ENCODE assay signal across 8 mouse cellular contexts in genomic region chr10:84576029-84576394, GRCm38 (mm10). TPM values are rescaled to one million over a fixed set of nuclear protein-coding genes. Genes with fewer than 3 reads are reported as not detected.
DNase-seq lines count a peak whose midpoint lies in the region; ATAC-seq and TF ChIP-seq lines count a peak whose summit lies in the region.

No protein-coding gene starts in this region.

- H3K4me2 ChIP-seq in heart, embryonic 15.5 days, result peak overlapping the region; percentile 90
- H3K4me2 ChIP-seq in forebrain, postnatal 0 days (ENCODE audit: low read depth), result peak overlapping the region; percentile 82
- peak overlapping the region; percentile 87 for H3K4me2 ChIP-seq in liver, postnatal 0 days (ENCODE audit: low read depth, low read length)

- H3K4me1 ChIP-seq in heart, embryonic 15.5 days (replicated peaks), result peaks cover 24% of the 10 kb centered on the region
- no peaks in the 10 kb centered on the region for H3K4me1 ChIP-seq in forebrain, postnatal 0 days (ENCODE audit: insufficient read depth)
- peaks cover 24% of the 10 kb centered on the region for H3K4me1 ChIP-seq in liver, postnatal 0 days (ENCODE audit: insufficient read depth)

- H3K27ac ChIP-seq in heart, embryonic 15.5 days, result peak overlapping the region; percentile 93; the same call in 1 of the 2 replicates
- no peak overlapping the region for H3K27ac ChIP-seq in forebrain, postnatal 0 days (ENCODE audit: low read depth, low read length)
- peak overlapping the region; percentile 96 for H3K27ac ChIP-seq in liver, postnatal 0 days (ENCODE audit: low read depth)

- H3K9me3 ChIP-seq in heart, embryonic 15.5 days (replicated peaks), result no peaks in the 10 kb centered on the region
- H3K9me3 ChIP-seq in forebrain, postnatal 0 days (ENCODE audit: low read length), result no peaks in the 10 kb centered on the region
- H3K9me3 ChIP-seq in liver, postnatal 0 days (ENCODE audit: low read length), result no peaks in the 10 kb centered on the region

- TF ChIP-seq CTCF in forebrain, postnatal 0 days (IDR thresholded peaks at IDR 0.05; ENCODE audit: low read depth), result no peak
- no peak for TF ChIP-seq CTCF in liver, postnatal 0 days (IDR thresholded peaks at IDR 0.05; ENCODE audit: low read depth)

- no peak for DNase-seq in heart, adult 8-10 months (ENCODE audit: low spot score)
- DNase-seq in MEL-GATA-1-ER (ENCODE audit: extremely low read depth, low read depth) (peak; percentile 98), MN1 (ENCODE audit: low spot score) (no peak)
- DNase-seq in forebrain, postnatal 0 days, result peak; percentile 90
- DNase-seq in liver, postnatal 0 days, result no peak
- DNase-seq in layer of hippocampus, adult 11-12 months (ENCODE audit: low spot score), result no peak
- no peak for DNase-seq in left cerebral cortex, adult 8-10 months (ENCODE audit: low spot score in 2 of 2)

- peak overlapping the region; percentile 45 for H3K9ac ChIP-seq in heart, embryonic 15.5 days
- peak overlapping the region; percentile 14; the same call in 1 of the 2 replicates for H3K9ac ChIP-seq in forebrain, postnatal 0 days
- H3K9ac ChIP-seq in liver, postnatal 0 days (replicated peaks), result peak overlapping the region; percentile 95

- H3K27me3 ChIP-seq in heart, embryonic 15.5 days, result no peaks in the 10 kb centered on the region
- no peaks in the 10 kb centered on the region for H3K27me3 ChIP-seq in forebrain, postnatal 0 days (ENCODE audit: insufficient read depth, low read length)
- H3K27me3 ChIP-seq in liver, postnatal 0 days (ENCODE audit: insufficient read depth, low read length), result no peaks in the 10 kb centered on the region

- peak; percentile 98 for TF ChIP-seq EP300 in liver, postnatal 0 days (IDR thresholded peaks at IDR 0.05; ENCODE audit: low read depth)

- WGBS in heart, embryonic 15.5 days, result under 1% methylated on average over 14 of the region's 14 CpGs
- WGBS in forebrain, postnatal 0 days, result under 1% methylated on average over 14 of the region's 14 CpGs
- under 1% methylated on average over 14 of the region's 14 CpGs for WGBS in liver, postnatal 0 days (ENCODE audit: insufficient replicate concordance)

- H3K36me3 ChIP-seq in heart, embryonic 15.5 days, result no peaks in the 10 kb centered on the region
- no peaks in the 10 kb centered on the region for H3K36me3 ChIP-seq in forebrain, postnatal 0 days (ENCODE audit: insufficient read depth)
- H3K36me3 ChIP-seq in liver, postnatal 0 days (replicated peaks; ENCODE audit: insufficient read depth, low read length), result 0 out of 2 replicates have a peak, but pooled peaks cover 2% of the 10 kb centered on the region

- ATAC-seq in heart, embryonic 15.5 days (replicated peaks; ENCODE audit: insufficient number of reproducible peaks, insufficient read depth, low FRiP score, low read depth), result peak; percentile 52
- peak; percentile 87 for ATAC-seq in forebrain, postnatal 0 days
- peak; percentile 88 for ATAC-seq in liver, postnatal 0 days

- peak overlapping the region; percentile 98 for H3K4me3 ChIP-seq in heart, embryonic 15.5 days
- H3K4me3 ChIP-seq in forebrain, postnatal 0 days (ENCODE audit: low read depth, low read length), result peak overlapping the region; percentile 93
- peak overlapping the region; percentile 88 for H3K4me3 ChIP-seq in liver, postnatal 0 days (ENCODE audit: low read depth, low read length)

RNA-seq across cellular contexts. Expression of gene Tcp11l2, which starts 0.4 kb away (rescaled TPM):
- 32.9 and 33.3 TPM in 2 replicates for polyA plus RNA-seq in heart, embryonic 15.5 days (2015; fragmentation: Nextera tagmentation; extraction: Ambion mirVana)
- total RNA-seq in heart, adult 8-10 months (2022), result 100 to 1,000 TPM in 3 of 4 experiments, 10 to 100 TPM in 1; 89.2 to 200 (median 123) TPM
- 14.3 and 20.1 TPM in 2 replicates for total RNA-seq in forebrain, postnatal 0 days (2014; rRNA removed)
- polyA plus RNA-seq in forebrain, postnatal 0 days (2015; fragmentation: Nextera tagmentation; extraction: Ambion mirVana), result 21.6 and 24.9 TPM in 2 replicates
- 29.8 and 36.8 TPM in 2 replicates for polyA plus RNA-seq in liver, postnatal 0 days (2015; fragmentation: Nextera tagmentation; extraction: Ambion mirVana)
- total RNA-seq in left cerebral cortex, adult 8-10 months (2022), result 10 to 100 TPM; 21.0 to 24.7 (median 22.5) TPM

RNA-seq across cellular contexts. Expression of gene Ckap4, which starts 42.1 kb away (rescaled TPM):
- polyA plus RNA-seq in heart, embryonic 15.5 days (2015; fragmentation: Nextera tagmentation; extraction: Ambion mirVana), result 75.2 and 94.2 TPM in 2 replicates
- 10 to 100 TPM; 18.2 to 26.3 (median 22.8) TPM for total RNA-seq in heart, adult 8-10 months (2022)
- 49.1 and 66.3 TPM in 2 replicates for total RNA-seq in forebrain, postnatal 0 days (2014; rRNA removed)
- polyA plus RNA-seq in forebrain, postnatal 0 days (2015; fragmentation: Nextera tagmentation; extraction: Ambion mirVana), result 39.9 and 50.1 TPM in 2 replicates
- 10.3 and 10.6 TPM in 2 replicates for polyA plus RNA-seq in liver, postnatal 0 days (2015; fragmentation: Nextera tagmentation; extraction: Ambion mirVana)
- total RNA-seq in left cerebral cortex, adult 8-10 months (2022), result 10 to 100 TPM; 18.1 to 19.8 (median 18.5) TPM

RNA-seq across cellular contexts. Expression of gene Polr3b, which starts 46.1 kb away (rescaled TPM):
- polyA plus RNA-seq in heart, embryonic 15.5 days (2015; fragmentation: Nextera tagmentation; extraction: Ambion mirVana), result 8.0 and 8.9 TPM in 2 replicates
- total RNA-seq in heart, adult 8-10 months (2022), result 10 to 100 TPM; 10.7 to 11.6 (median 11.0) TPM
- total RNA-seq in forebrain, postnatal 0 days (2014; rRNA removed), result 13.6 and 17.1 TPM in 2 replicates
- polyA plus RNA-seq in forebrain, postnatal 0 days (2015; fragmentation: Nextera tagmentation; extraction: Ambion mirVana), result 5.9 and 8.8 TPM in 2 replicates
- polyA plus RNA-seq in liver, postnatal 0 days (2015; fragmentation: Nextera tagmentation; extraction: Ambion mirVana), result 2.8 and 3.9 TPM in 2 replicates
- total RNA-seq in left cerebral cortex, adult 8-10 months (2022), result 10 to 100 TPM; 14.2 to 16.4 (median 14.6) TPM

Comparison
In these comparisons a context has a peak if more than half of its experiments do, and no peak if none do; other contexts are left out.
1. H3K9ac ChIP-seq: peak in every context shown above with its lines; median percentile 95 in liver, postnatal 0 days; 45 in heart, embryonic 15.5 days; 14 in forebrain, postnatal 0 days.
2. DNase-seq: peak in MEL-GATA-1-ER (single experiment) and forebrain, postnatal 0 days (single experiment); none in heart, adult 8-10 months (single experiment), liver, postnatal 0 days (single experiment), MN1 (single experiment), layer of hippocampus, adult 11-12 months (single experiment) and left cerebral cortex, adult 8-10 months (0 of 2).
3. Peak in every context shown above with its lines, with median percentiles within 50 percentile points of each other: ATAC-seq, H3K4me2 ChIP-seq and H3K4me3 ChIP-seq.